Mouse (Mus musculus) lung, embryonic 14.5 days (tissue): ENCODE results near the gene Mxi1. TPM values are rescaled to one million over a fixed set of nuclear protein-coding genes. Genes with fewer than 3 reads are reported as not detected.

Experiments
- ATAC-seq: fragments of 200-750 bp; cut with Nextera tagmentation; 2 replicates; pipeline ENCODE4 v1.8.0; 2017; ENCODE audit warnings: mild to moderate bottlenecking, moderate TSS enrichment, moderate library complexity; ENCODE audit not compliant: insufficient read depth
- DNase-seq: peaks from one replicate; pipeline ENCODE4 v3.0.0-alpha.2; 2015
- H3K27ac ChIP-seq: fragments of 300-500 bp; sonication (generic); 2 replicates; pipeline ENCODE4 v1.5.1; 2014; ENCODE audit warnings: low read depth, mild to moderate bottlenecking, moderate library complexity
- H3K27me3 ChIP-seq: fragments of 300-500 bp; sonication (generic); 2 replicates; pipeline ENCODE4 v1.6.1; 2014; ENCODE audit warnings: low read length, control low read depth; ENCODE audit not compliant: insufficient read depth
- H3K36me3 ChIP-seq: fragments of 300-500 bp; sonication (generic); 2 replicates; pipeline ENCODE4 v1.6.1; 2014; ENCODE audit warnings: control low read depth; ENCODE audit not compliant: insufficient read depth
- H3K4me1 ChIP-seq: fragments of 300-500 bp; sonication (generic); 2 replicates; pipeline ENCODE4 v1.6.1; 2014; ENCODE audit warnings: antibody characterized with exemption, control low read depth; ENCODE audit not compliant: insufficient read depth
- H3K4me2 ChIP-seq: fragments of 300-500 bp; sonication (generic); 2 replicates; pipeline ENCODE4 v1.6.1; 2014; ENCODE audit warnings: mild to moderate bottlenecking
- H3K4me3 ChIP-seq: fragments of 300-500 bp; sonication (generic); 2 replicates; pipeline ENCODE4 v1.5.1; 2014; ENCODE audit warnings: low read depth, low read length
- H3K9ac ChIP-seq: fragments of 300-500 bp; sonication (generic); 2 replicates; pipeline ENCODE4 v1.6.1; 2014
- H3K9me3 ChIP-seq: fragments of 300-500 bp; sonication (generic); 2 replicates; pipeline ENCODE4 v1.6.1; 2016; ENCODE audit warnings: low read depth, low read length, control low read depth
- CTCF ChIP-seq: IDR thresholded peaks from 2 replicates; pipeline ENCODE4 v1.5.1; 2016; ENCODE audit warnings: antibody characterized with exemption, low read depth
- WGBS: fragments of 180-500 bp; shearing (Covaris S2); extraction: QIAGEN DNeasy Blood & Tissue Kit; methylation state at CpG from one replicate; pipeline ENCODE4 v1.1.7; 2014; 5-methylcytosine and 5-hydroxymethylcytosine counted together
- polyA plus RNA-seq: library from polyadenylated mRNA; unstranded; fragments of >200 nt; fragmentation: Nextera tagmentation; extraction: Ambion mirVana; gene quantifications from 2 replicates; pipeline ENCODE4 v1.2.1, GENCODE M21; 2014

Gene Mxi1
- polyA plus RNA-seq, 1 experiment from 2014 or later, result 36.7 TPM

GRCm38 (mm10) chr19:53303382-53303781 lies 6.9 kb upstream of the Mxi1 start:
- 83% methylated on average over 7 of the region's 7 CpGs for WGBS
- no peak overlapping the region for H3K9ac ChIP-seq
- no peak overlapping the region for H3K27ac ChIP-seq
- no peak overlapping the region for H3K4me2 ChIP-seq
- no peaks in the 10 kb centered on the region for H3K27me3 ChIP-seq
- no peak overlapping the region for H3K4me3 ChIP-seq
- H3K36me3 ChIP-seq, result no peaks in the 10 kb centered on the region
- DNase-seq (no peak), ATAC-seq (no peak)
- TF ChIP-seq CTCF, result no peak
- no peaks in the 10 kb centered on the region for H3K9me3 ChIP-seq
- H3K4me1 ChIP-seq, result no peaks in the 10 kb centered on the region

- Histone ChIP-seq H3K36me3 (no peaks in the 10 kb centered on the region), H3K4me1 (no peaks in the 10 kb centered on the region), H3K9me3 (no peaks in the 10 kb centered on the region), H3K9ac (no peak overlapping the region), H3K4me3 (no peak overlapping the region), H3K4me2 (no peak overlapping the region), H3K27ac (no peak overlapping the region), H3K27me3 (no peaks in the 10 kb centered on the region)
- TF ChIP-seq CTCF, result no peak
- 78% methylated on average over 8 of the region's 8 CpGs for WGBS
- DNase-seq, result no peak
- ATAC-seq, result no peak
Observed at GRCm38 (mm10) chr19:53305621-53306020, 4.7 kb upstream of the Mxi1 start.

GRCm38 (mm10) chr19:53306706-53307105 lies 3.6 kb upstream of the Mxi1 start:
- Histone ChIP-seq H3K36me3 (no peaks in the 10 kb centered on the region), H3K4me1 (no peaks in the 10 kb centered on the region), H3K9ac (no peak overlapping the region), H3K27ac (no peak overlapping the region), H3K4me2 (no peak overlapping the region), H3K27me3 (no peaks in the 10 kb centered on the region), H3K4me3 (no peak overlapping the region), H3K9me3 (no peaks in the 10 kb centered on the region)
- no peak for DNase-seq
- no peak for ATAC-seq
- no peak for TF ChIP-seq CTCF
- WGBS, result 46% methylated on average over 11 of the region's 11 CpGs

- H3K36me3 ChIP-seq, result no peaks in the 10 kb centered on the region
- H3K9me3 ChIP-seq, result no peaks in the 10 kb centered on the region
- H3K4me2 ChIP-seq, result no peak overlapping the region
- no peak overlapping the region for H3K9ac ChIP-seq
- no peak for ATAC-seq
- H3K27ac ChIP-seq, result no peak overlapping the region
- no peak for DNase-seq
- WGBS, result 41% methylated on average over 6 of the region's 6 CpGs
- H3K27me3 ChIP-seq, result no peaks in the 10 kb centered on the region
- H3K4me1 ChIP-seq, result no peaks in the 10 kb centered on the region
- no peak overlapping the region for H3K4me3 ChIP-seq
- TF ChIP-seq CTCF, result no peak
Observed at GRCm38 (mm10) chr19:53307219-53307618, 3.1 kb upstream of the Mxi1 start.

- no peak for TF ChIP-seq CTCF
- no peak overlapping the region for H3K27ac ChIP-seq
- peaks cover under 1% of the 10 kb centered on the region for H3K4me1 ChIP-seq
- ATAC-seq, result no peak
- H3K9me3 ChIP-seq, result no peaks in the 10 kb centered on the region
- no peak for DNase-seq
- H3K9ac ChIP-seq, result no peak overlapping the region
- WGBS, result 30% methylated on average over 4 of the region's 4 CpGs
- H3K4me3 ChIP-seq, result 0 out of 2 replicates have a peak overlapping the region, but pooled peaks have one; percentile 89
- peak overlapping the region; percentile 99 for H3K4me2 ChIP-seq
- no peaks in the 10 kb centered on the region for H3K36me3 ChIP-seq
- no peaks in the 10 kb centered on the region for H3K27me3 ChIP-seq
Observed at GRCm38 (mm10) chr19:53309631-53310030, 687 bp upstream of the Mxi1 start.

GRCm38 (mm10) chr19:53310771-53311523 lies 629 bp downstream of the Mxi1 start:
- ATAC-seq, result no peak
- Histone ChIP-seq H3K27ac (peak overlapping the region; percentile 98), H3K9ac (peak overlapping the region; percentile 82), H3K4me2 (peak overlapping the region; percentile 99), H3K9me3 (no peaks in the 10 kb centered on the region), H3K36me3 (no peaks in the 10 kb centered on the region), H3K27me3 (no peaks in the 10 kb centered on the region), H3K4me1 (peaks cover 5% of the 10 kb centered on the region), H3K4me3 (peak overlapping the region; percentile 89)
- peak; percentile 67 for DNase-seq
- WGBS, result under 1% methylated on average over 48 of the region's 48 CpGs
- no peak for TF ChIP-seq CTCF

- peak overlapping the region; percentile 82 for H3K9ac ChIP-seq
- H3K4me1 ChIP-seq, result peaks cover 5% of the 10 kb centered on the region
- no peaks in the 10 kb centered on the region for H3K27me3 ChIP-seq
- ATAC-seq, result no peak
- TF ChIP-seq CTCF, result no peak
- DNase-seq, result peak; percentile 61
- WGBS, result 1% methylated on average over 37 of the region's 37 CpGs
- peak overlapping the region; percentile 99 for H3K4me2 ChIP-seq
- H3K36me3 ChIP-seq, result no peaks in the 10 kb centered on the region
- H3K9me3 ChIP-seq, result no peaks in the 10 kb centered on the region
- H3K27ac ChIP-seq, result peak overlapping the region; percentile 98
- peak overlapping the region; percentile 89 for H3K4me3 ChIP-seq
Observed at GRCm38 (mm10) chr19:53311524-53312335, 1.4 kb downstream of the Mxi1 start.
